Mouse (Mus musculus) heart, adult 10 weeks (tissue): ENCODE results near the gene Lonp2. TPM values are rescaled to one million over a fixed set of nuclear protein-coding genes. Genes with fewer than 3 reads are reported as not detected.

Experiments used
- polyA plus RNA-seq: library from polyadenylated mRNA; stranded (reverse); fragments of 350-450 nt; fragmentation: Illumina TruSeq; extraction: RNeasy Lipid Tissue Mini Kit (QIAGEN cat#74804); gene quantifications from one replicate; pipeline ENCODE4 v1.2.3, GENCODE M21; 2014; ENCODE audit warnings: low read depth, low replicate concordance

The Lonp2 gene
- polyA plus RNA-seq = 86.1 TPM

DNA sequence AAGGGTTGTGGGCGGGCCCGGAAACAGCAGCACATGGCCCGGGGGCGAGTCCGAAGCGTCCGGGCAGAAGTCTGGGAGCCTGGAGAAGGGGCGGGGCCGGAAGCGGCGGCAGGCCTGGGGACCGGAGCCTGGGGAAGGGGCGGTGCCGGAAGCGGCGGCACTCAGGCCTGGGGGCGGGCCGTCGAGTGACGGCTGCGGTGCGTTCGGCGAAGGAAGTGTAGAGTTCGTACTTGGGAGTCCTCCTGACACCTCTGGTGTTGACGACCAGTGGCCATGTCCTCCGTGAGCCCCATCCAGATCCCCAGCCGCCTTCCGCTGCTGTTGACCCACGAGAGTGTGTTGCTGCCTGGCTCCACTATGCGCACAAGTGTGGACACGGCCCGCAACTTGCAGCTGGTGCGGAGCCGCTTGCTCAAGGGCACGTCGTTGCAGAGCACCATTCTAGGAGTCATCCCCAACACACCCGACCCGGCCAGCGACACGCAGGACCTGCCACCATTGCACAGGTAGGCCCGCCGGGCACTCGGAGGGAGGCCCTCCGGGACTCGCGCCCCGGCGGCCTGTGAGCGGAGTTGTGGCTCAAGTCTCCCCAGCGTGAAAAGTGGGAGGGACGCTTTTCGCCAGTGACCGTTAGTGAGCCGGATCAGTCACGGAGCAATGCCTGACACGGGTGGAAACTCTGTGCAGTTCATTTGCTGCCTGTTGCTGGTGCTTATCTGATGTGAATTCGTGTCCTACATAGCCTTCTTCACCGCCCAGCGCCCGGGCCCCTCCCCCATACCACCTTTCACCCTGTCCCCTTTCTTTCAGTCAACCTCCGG is at the start of gene Lonp2:
Lonp2 (plus strand) TSS at position 133 of the 821 bp plus-strand sequence.

GRCm38 (mm10) chr8:86580458-86580857 is 43.4 kb upstream of the Lonp2 start, which contains the start of gene Abcc12:
Gene Abcc12 (minus strand): TSS chr8:86580686.

DNA sequence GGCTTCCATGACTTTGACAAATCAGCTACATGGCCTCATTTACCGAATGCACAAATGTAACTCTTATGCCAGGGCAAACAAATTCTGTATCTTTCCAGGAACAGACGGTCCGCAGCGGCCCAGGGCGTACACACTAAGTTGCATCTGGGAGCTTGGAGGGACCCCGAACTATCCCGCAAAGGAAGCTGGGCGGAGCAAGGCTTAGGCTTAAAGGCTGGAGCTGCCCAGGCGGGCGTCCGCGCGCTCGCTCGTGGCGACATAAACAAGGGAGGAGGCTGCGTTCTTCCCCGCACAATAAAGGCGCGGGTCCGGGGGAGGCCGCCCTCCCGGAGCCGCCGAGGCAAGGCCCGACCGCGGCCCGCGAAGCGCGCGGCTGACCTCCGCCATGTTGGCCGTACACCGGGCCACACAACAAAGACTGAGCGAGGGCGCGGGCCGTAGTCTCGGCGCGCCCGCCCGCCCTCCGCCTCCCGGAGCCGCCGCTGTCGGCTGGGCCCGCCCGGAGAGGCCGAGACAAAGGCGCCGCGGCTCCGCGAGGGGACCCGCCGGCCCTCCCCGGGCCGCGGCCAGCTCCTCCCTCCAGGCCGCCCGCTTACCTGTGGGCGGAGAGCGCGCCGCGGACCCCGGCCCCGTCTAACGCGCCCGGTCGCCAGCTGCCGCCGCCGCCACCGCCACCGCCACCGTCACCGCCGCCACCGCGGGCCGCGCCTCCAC is 121.5 kb downstream of the Lonp2 start, which contains the start of the genes Gm10638 and Siah1a:
Gm10638 (plus strand) TSS at position 479 of the 714 bp plus-strand sequence.
Siah1a (minus strand) TSS at position 714 of the 714 bp plus-strand sequence.

Other genes with a start within 250 kb of the Lonp2 start
- gene Abcc12, start 43.4 kb upstream of the Lonp2 start, polyA plus RNA-seq = not detected
- 2.0 TPM for gene Gm10638, start 121.7 kb downstream of the Lonp2 start, polyA plus RNA-seq
- gene Siah1a, start 121.9 kb downstream of the Lonp2 start, polyA plus RNA-seq = 18.9 TPM